Mouse (Mus musculus) MEL (cell line): ENCODE data around the gene Pigk. TPM values are rescaled to one million over a fixed set of nuclear protein-coding genes. Genes with fewer than 3 reads are reported as not detected.

Source experiments
- DNase-seq: peaks from one replicate; pipeline ENCODE4 v3.0.0; 2011; ENCODE audit warnings: low read depth, low spot score
- H3K27ac ChIP-seq: 2 replicates; pipeline ENCODE4 v1.5.1; 2012; ENCODE audit warnings: low read depth, mild to moderate bottlenecking, control low read depth, low read length, moderate library complexity; ENCODE audit not compliant: control insufficient read depth
- H3K27me3 ChIP-seq, 2 experiments: fragments of 150-350 bp in 1 of 2; sonication (generic) in 1 of 2; 2 replicates each; pipeline ENCODE4 v1.6.1; 2012; ENCODE audit warnings: low read length in 2 of 2, mild to moderate bottlenecking in 2 of 2, improper control_type of control experiment in 1 of 2, moderate library complexity in 1 of 2; ENCODE audit not compliant: insufficient read depth in 2 of 2, control insufficient read depth in 1 of 2
- H3K36me3 ChIP-seq, 2 experiments: 2 replicates each; pipeline ENCODE4 v1.6.1; 2012 to 2014; ENCODE audit warnings: low read length in 2 of 2, improper control_type of control experiment in 1 of 2, inconsistent platforms in 1 of 2, mild to moderate bottlenecking in 1 of 2; ENCODE audit not compliant: insufficient read depth in 2 of 2, control insufficient read depth in 1 of 2
- H3K4me1 ChIP-seq, 2 experiments: fragments of 150-350 bp in 1 of 2; sonication (generic) in 1 of 2; 2 replicates each; pipeline ENCODE4 v1.6.1; 2012; ENCODE audit warnings: low read length in 2 of 2, improper control_type of control experiment in 1 of 2, mild to moderate bottlenecking in 1 of 2; ENCODE audit not compliant: insufficient read depth in 2 of 2, control insufficient read depth in 1 of 2
- H3K4me3 ChIP-seq, 2 experiments: fragments of 150-350 bp in 1 of 2; sonication (generic) in 1 of 2; 2 replicates each; pipeline ENCODE4 v1.5.1; 2012; ENCODE audit warnings: low read depth in 2 of 2, low read length in 2 of 2, mild to moderate bottlenecking in 2 of 2, moderate library complexity in 2 of 2, control low read depth in 1 of 2, improper control_type of control experiment in 1 of 2; ENCODE audit not compliant: control insufficient read depth in 1 of 2, insufficient read depth in 1 of 2
- H3K79me2 ChIP-seq: 2 replicates; pipeline ENCODE4 v1.6.1; 2012; ENCODE audit warnings: mild to moderate bottlenecking, low read length, moderate library complexity; ENCODE audit not compliant: control insufficient read depth, poor library complexity, insufficient read depth
- H3K9ac ChIP-seq: 2 replicates; pipeline ENCODE4 v1.6.1; 2012; ENCODE audit warnings: low read depth, mild to moderate bottlenecking, control low read depth, low read length, moderate library complexity; ENCODE audit not compliant: control insufficient read depth, poor library complexity, severe bottlenecking
- H3K9me3 ChIP-seq: fragments of 150-350 bp; sonication (generic); replicated peaks from 2 replicates; pipeline ENCODE4 v1.6.1; 2012; ENCODE audit warnings: mild to moderate bottlenecking, low read length, improper control_type of control experiment, moderate library complexity; ENCODE audit not compliant: insufficient read depth
- BHLHE40 ChIP-seq: IDR thresholded peaks from 2 replicates; pipeline ENCODE4 v1.6.1; 2012; ENCODE audit warnings: low read depth, mild to moderate bottlenecking, inconsistent platforms, low read length, improper control_type of control experiment, borderline replicate concordance
- CHD1 ChIP-seq: IDR thresholded peaks from 2 replicates; pipeline ENCODE4 v1.6.1; 2012; ENCODE audit warnings: low read depth, mild to moderate bottlenecking, inconsistent platforms, low read length, improper control_type of control experiment
- ELF1 ChIP-seq: IDR thresholded peaks from 2 replicates; pipeline ENCODE4 v1.6.1; 2014; ENCODE audit warnings: low read depth, mild to moderate bottlenecking, inconsistent platforms, low read length, improper control_type of control experiment, moderate library complexity
- ETS1 ChIP-seq: IDR thresholded peaks from 2 replicates; pipeline ENCODE4 v1.6.1; 2012; ENCODE audit warnings: low read depth, mild to moderate bottlenecking, inconsistent platforms, low read length, improper control_type of control experiment, moderate library complexity
- GABPA ChIP-seq: IDR thresholded peaks from 2 replicates; pipeline ENCODE4 v1.6.1; 2012; ENCODE audit warnings: low read depth, mild to moderate bottlenecking, inconsistent platforms, low read length, improper control_type of control experiment, moderate library complexity
- GATA1 ChIP-seq: IDR thresholded peaks from 2 replicates; pipeline ENCODE4 v1.6.1; 2011; ENCODE audit warnings: low read depth, low read length, improper control_type of control experiment
- KAT2A ChIP-seq: conservative IDR thresholded peaks from 2 replicates; pipeline ENCODE4 v1.6.1; 2012; ENCODE audit warnings: low read depth, low read length, improper control_type of control experiment, inconsistent platforms
- MAFK ChIP-seq: IDR thresholded peaks from 2 replicates; pipeline ENCODE4 v1.6.1; 2011; ENCODE audit warnings: low read depth, mild to moderate bottlenecking, low read length, improper control_type of control experiment, borderline replicate concordance
- MAZ ChIP-seq: IDR thresholded peaks from 2 replicates; pipeline ENCODE4 v1.6.1; 2012; ENCODE audit warnings: low read depth, mild to moderate bottlenecking, inconsistent platforms, low read length, improper control_type of control experiment
- MEF2A ChIP-seq: IDR thresholded peaks from 2 replicates; pipeline ENCODE4 v1.6.1; 2014; ENCODE audit warnings: low read depth, mild to moderate bottlenecking, inconsistent platforms, low read length, improper control_type of control experiment; ENCODE audit not compliant: poor library complexity, insufficient replicate concordance, severe bottlenecking; ENCODE audit errors: extremely low read depth
- MXI1 ChIP-seq: IDR thresholded peaks from 2 replicates; pipeline ENCODE4 v1.6.1; 2011; ENCODE audit warnings: mild to moderate bottlenecking, low read depth, low read length, improper control_type of control experiment
- MYB ChIP-seq: IDR thresholded peaks from 2 replicates; pipeline ENCODE4 v1.6.1; 2011; ENCODE audit warnings: mild to moderate bottlenecking, low read depth, low read length, improper control_type of control experiment
- NELFE ChIP-seq: IDR thresholded peaks from 2 replicates; pipeline ENCODE4 v1.6.1; 2011; ENCODE audit warnings: low read depth, low read length, improper control_type of control experiment
- NRF1 ChIP-seq: IDR thresholded peaks from 2 replicates; pipeline ENCODE4 v1.6.1; 2014; ENCODE audit warnings: low read depth, mild to moderate bottlenecking, inconsistent platforms, low read length, improper control_type of control experiment, moderate library complexity; ENCODE audit not compliant: poor library complexity, insufficient read depth, severe bottlenecking
- POLR2A ChIP-seq, 2 experiments: IDR thresholded peaks; 2 replicates each; pipeline ENCODE4 v1.6.1; 2011 to 2012; ENCODE audit warnings: low read length in 2 of 2, mild to moderate bottlenecking in 2 of 2, control low read depth in 1 of 2, improper control_type of control experiment in 1 of 2, low read depth in 1 of 2, moderate library complexity in 1 of 2; ENCODE audit not compliant: control insufficient read depth in 1 of 2, insufficient read depth in 1 of 2, poor library complexity in 1 of 2
- POLR2AphosphoS2 ChIP-seq: IDR thresholded peaks from 2 replicates; pipeline ENCODE4 v1.6.1; 2011; ENCODE audit warnings: low read length, improper control_type of control experiment
- SIN3A ChIP-seq: IDR thresholded peaks from 2 replicates; pipeline ENCODE4 v1.6.1; 2012; ENCODE audit warnings: low read length, improper control_type of control experiment, inconsistent platforms
- SMC3 ChIP-seq: IDR thresholded peaks from 2 replicates; pipeline ENCODE4 v1.6.1; 2011; ENCODE audit warnings: low read depth, low read length, improper control_type of control experiment
- TAL1 ChIP-seq: IDR thresholded peaks from 2 replicates; pipeline ENCODE4 v1.6.1; 2012; ENCODE audit warnings: mild to moderate bottlenecking, inconsistent platforms, low read length, moderate library complexity, mixed read lengths
- TBP ChIP-seq: IDR thresholded peaks from 2 replicates; pipeline ENCODE4 v1.8.0; 2011; ENCODE audit warnings: low read depth, low read length, improper control_type of control experiment
- TCF12 ChIP-seq: IDR thresholded peaks from 2 replicates; pipeline ENCODE4 v1.6.1; 2014; ENCODE audit warnings: low read depth, mild to moderate bottlenecking, inconsistent platforms, low read length, improper control_type of control experiment, moderate library complexity
- UBTF ChIP-seq: IDR thresholded peaks from 2 replicates; pipeline ENCODE4 v1.6.1; 2012; ENCODE audit warnings: low read depth, mild to moderate bottlenecking, inconsistent platforms, low read length, improper control_type of control experiment, moderate library complexity, borderline replicate concordance; ENCODE audit not compliant: insufficient read depth
- USF2 ChIP-seq, 2 experiments: IDR thresholded peaks; 2 replicates each; pipeline ENCODE4 v1.6.1; 2011 to 2012; ENCODE audit warnings: improper control_type of control experiment in 2 of 2, low read length in 2 of 2, borderline replicate concordance in 1 of 2, inconsistent platforms in 1 of 2, low read depth in 1 of 2, mild to moderate bottlenecking in 1 of 2; ENCODE audit not compliant: insufficient read depth in 1 of 2
- ZC3H11A ChIP-seq: IDR thresholded peaks from 2 replicates; pipeline ENCODE4 v1.6.1; 2012; ENCODE audit warnings: low read depth, mild to moderate bottlenecking, inconsistent platforms, low read length, improper control_type of control experiment
- ZKSCAN1 ChIP-seq: IDR thresholded peaks from 2 replicates; pipeline ENCODE4 v1.6.1; 2012; ENCODE audit warnings: low read depth, mild to moderate bottlenecking, inconsistent platforms, low read length, improper control_type of control experiment, moderate library complexity
- ZMIZ1 ChIP-seq: IDR thresholded peaks from 2 replicates; pipeline ENCODE4 v1.6.1; 2012; ENCODE audit warnings: low read depth, mild to moderate bottlenecking, inconsistent platforms, low read length, improper control_type of control experiment, moderate library complexity
- polyA plus RNA-seq, 2 experiments: library from polyadenylated mRNA; stranded (reverse) in 1 of 2; unstranded in 1 of 2; fragments of >175 nt in 1 of 2; fragments of >200 nt in 1 of 2; gene quantifications; 2 replicates each; pipeline versions ENCODE4 v1.2.1 to v1.2.4; 2012; ENCODE audit warnings: low replicate concordance in 2 of 2, low read depth in 1 of 2; ENCODE audit not compliant: insufficient read length in 2 of 2, insufficient read depth in 1 of 2, missing spikeins in 1 of 2
- total RNA-seq: library from RNA; depleted of rRNA; stranded (reverse); fragments of 300-350 nt; gene quantifications from 2 replicates; pipeline ENCODE4 v1.2.3, GENCODE M21; 2012

Gene Pigk
- total and polyA plus RNA-seq, 3 experiments, result 14.6 to 17.8 TPM; not detected in 1

DNA sequence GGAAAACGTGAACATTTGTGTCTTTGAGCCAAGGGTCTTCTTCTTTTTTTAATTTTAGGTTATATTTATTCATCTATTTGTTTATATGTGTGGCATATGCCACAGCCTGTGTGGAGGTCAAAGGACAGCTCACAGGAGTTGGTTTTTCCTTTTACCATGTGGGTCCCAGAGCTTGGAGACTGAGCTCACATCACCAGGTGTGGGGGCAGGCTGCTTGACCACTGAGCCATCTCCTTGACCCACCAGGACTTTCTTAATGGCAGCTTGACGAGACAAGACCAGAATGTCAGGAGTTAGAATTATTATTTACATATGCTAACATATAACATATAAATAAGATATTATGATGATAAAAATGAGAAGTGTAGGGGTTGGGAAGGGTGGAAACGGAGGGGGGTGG, 182.2 kb downstream of the Pigk start:
- Histone ChIP-seq H3K36me3 (peaks cover 0 to 5% of the 10 kb centered on the region in 2 experiments; a peak in 2 of 4 replicates), H3K27me3 (no peaks in the 10 kb centered on the region), H3K9ac (no peak overlapping the region), H3K79me2 (no peaks in the 10 kb centered on the region), H3K27ac (no peak overlapping the region), H3K9me3 (no peaks in the 10 kb centered on the region), H3K4me3 (no peak overlapping the region), H3K4me1 (peaks cover 0 to 3% of the 10 kb centered on the region in 2 experiments; a peak in 1 of 4 replicates)
- TF ChIP-seq TBP (no peak), ZC3H11A (no peak), MEF2A (no peak), BHLHE40 (no peak), GABPA (no peak), NELFE (no peak), SIN3A (no peak), UBTF (no peak), KAT2A (no peak), MXI1 (no peak), CHD1 (no peak), TAL1 (no peak), ELF1 (no peak)
- DNase-seq, result no peak

GRCm38 (mm10) chr3:152897196-152897595, 183.3 kb downstream of the Pigk start:
- Histone ChIP-seq H3K9ac (no peak overlapping the region), H3K4me3 (no peak overlapping the region), H3K27ac (no peak overlapping the region), H3K4me1 (peaks cover 0 to 3% of the 10 kb centered on the region in 2 experiments; a peak in 1 of 4 replicates), H3K79me2 (no peaks in the 10 kb centered on the region), H3K36me3 (peaks cover 0 to 5% of the 10 kb centered on the region in 2 experiments; a peak in 2 of 4 replicates), H3K9me3 (no peaks in the 10 kb centered on the region), H3K27me3 (no peaks in the 10 kb centered on the region)
- TF ChIP-seq GATA1, result no peak
- no peak for TF ChIP-seq POLR2A (IDR thresholded peaks at IDR 0.05; ENCODE audit: control insufficient read depth in 1 of 2, insufficient read depth in 1 of 2, low read depth in 1 of 2, low read length in 2 of 2, poor library complexity in 1 of 2)
- no peak for TF ChIP-seq TCF12
- TF ChIP-seq BHLHE40, result no peak
- no peak for TF ChIP-seq MAFK
- no peak for TF ChIP-seq MYB
- no peak for TF ChIP-seq GABPA
- TF ChIP-seq CHD1, result no peak
- no peak for TF ChIP-seq ZMIZ1
- no peak for TF ChIP-seq SMC3
- no peak for TF ChIP-seq ETS1
- no peak for TF ChIP-seq POLR2AphosphoS2
- no peak for TF ChIP-seq ZKSCAN1
- no peak for TF ChIP-seq MXI1
- no peak for TF ChIP-seq NRF1
- no peak for TF ChIP-seq TBP
- TF ChIP-seq MAZ, result no peak
- no peak for TF ChIP-seq KAT2A
- TF ChIP-seq USF2 (IDR thresholded peaks at IDR 0.05; ENCODE audit: borderline replicate concordance in 1 of 2, insufficient read depth in 1 of 2, low read depth in 1 of 2, low read length in 2 of 2), result no peak
- TF ChIP-seq NELFE, result no peak
- DNase-seq, result no peak
